Mouse (Mus musculus): ENCODE data around the gene Scn3a.

- TF ChIP-seq EP300 (IDR thresholded peaks at IDR 0.05): no peak
- no peak for TF ChIP-seq CTCF (IDR thresholded peaks at IDR 0.05)
Observed at GRCm38 (mm10) chr2:65552727-65553126, 14.7 kb downstream of the Scn3a start.
